Mouse (Mus musculus): ENCODE measurements around the gene Scaf4.

GRCm38 (mm10) chr16:90216414-90216813, 67.9 kb downstream of the Scaf4 start:
- TF ChIP-seq POLR2A (IDR thresholded peaks at IDR 0.05; ENCODE audit: insufficient read length, low read depth) = no peak
- no peak for TF ChIP-seq MYOD1 (IDR thresholded peaks at IDR 0.05; ENCODE audit: control insufficient read depth in 1 of 3, insufficient read length in 2 of 3, low read depth in 2 of 3)

Data from myocyte (in vitro differentiated cells).